Mouse (Mus musculus): ENCODE measurements around the gene Spata20.

Gene Spata20

GRCm38 (mm10) chr11:94486001-94486400 is at the start of gene Spata20:
TSS of gene Spata20 (minus strand) at chr11:94486179.
- DNase-seq (ENCODE audit: inconsistent age in 2 of 2, low spot score in 1 of 2) = peak; percentile 84 to 95

GRCm38 (mm10) chr11:94533171-94533570 is 47.2 kb upstream of the Spata20 start:
- DNase-seq (ENCODE audit: inconsistent age in 2 of 2, low spot score in 1 of 2) = no peak

- no peak for DNase-seq (ENCODE audit: inconsistent age in 2 of 2, low spot score in 1 of 2)
These were observed 42.9 kb upstream of the Spata20 start for GRCm38 (mm10) chr11:94528879-94529278.

- DNase-seq (ENCODE audit: inconsistent age in 2 of 2, low spot score in 1 of 2) = no peak
These were observed 40.3 kb upstream of the Spata20 start for GRCm38 (mm10) chr11:94526171-94526879.

GRCm38 (mm10) chr11:94521219-94521843 is 35.4 kb upstream of the Spata20 start, which contains the start of gene Mycbpap:
TSS of gene Mycbpap (minus strand) at chr11:94521742.
- peak; percentile 77 to 94 for DNase-seq (ENCODE audit: inconsistent age in 2 of 2, low spot score in 1 of 2)

GRCm38 (mm10) chr11:94513452-94513851 is 27.5 kb upstream of the Spata20 start:
- DNase-seq (ENCODE audit: inconsistent age in 2 of 2, low spot score in 1 of 2) = no peak

- no peak for DNase-seq (ENCODE audit: inconsistent age in 2 of 2, low spot score in 1 of 2)
These were observed 23.0 kb upstream of the Spata20 start for GRCm38 (mm10) chr11:94508976-94509375.

GRCm38 (mm10) chr11:94501482-94501881 is 15.5 kb upstream of the Spata20 start:
- DNase-seq (ENCODE audit: inconsistent age in 2 of 2, low spot score in 1 of 2) = no peak

- DNase-seq (ENCODE audit: inconsistent age in 2 of 2, low spot score in 1 of 2) = no peak
These were observed 14.4 kb upstream of the Spata20 start for GRCm38 (mm10) chr11:94500362-94500761.

GRCm38 (mm10) chr11:94499661-94500152 is 13.7 kb upstream of the Spata20 start, which contains the start of gene Epn3:
TSS of gene Epn3 (minus strand) at chr11:94499974.
- peak; percentile 39 to 70 for DNase-seq (ENCODE audit: inconsistent age in 2 of 2, low spot score in 1 of 2)

- peak in 1 of 2 experiments; percentile 59 for DNase-seq (ENCODE audit: inconsistent age in 2 of 2, low spot score in 1 of 2)
These were observed 13.1 kb upstream of the Spata20 start for GRCm38 (mm10) chr11:94499035-94499434.

- DNase-seq (ENCODE audit: inconsistent age in 2 of 2, low spot score in 1 of 2) = peak; percentile 88 to 92
These were observed 12.4 kb upstream of the Spata20 start for GRCm38 (mm10) chr11:94498093-94498996.

GRCm38 (mm10) chr11:94495415-94495814 is 9.4 kb upstream of the Spata20 start:
- DNase-seq (ENCODE audit: inconsistent age in 2 of 2, low spot score in 1 of 2) = peak; percentile 78 to 89

GRCm38 (mm10) chr11:94491749-94492099 is 5.7 kb upstream of the Spata20 start:
- no peak for DNase-seq (ENCODE audit: inconsistent age in 2 of 2, low spot score in 1 of 2)

- DNase-seq (ENCODE audit: inconsistent age in 2 of 2, low spot score in 1 of 2) = peak; percentile 38 to 60
These were observed 5.2 kb upstream of the Spata20 start for GRCm38 (mm10) chr11:94491035-94491748.

GRCm38 (mm10) chr11:94489745-94490144 is 3.8 kb upstream of the Spata20 start:
- DNase-seq (ENCODE audit: inconsistent age in 2 of 2, low spot score in 1 of 2) = peak in 1 of 2 experiments; percentile 59

- DNase-seq (ENCODE audit: inconsistent age in 2 of 2, low spot score in 1 of 2) = peak; percentile 50 to 63
These were observed 3.0 kb upstream of the Spata20 start for GRCm38 (mm10) chr11:94488767-94489533.

- no peak for DNase-seq (ENCODE audit: inconsistent age in 2 of 2, low spot score in 1 of 2)
These were observed 756 bp downstream of the Spata20 start for GRCm38 (mm10) chr11:94485223-94485622.

GRCm38 (mm10) chr11:94484636-94485035 is 1.3 kb downstream of the Spata20 start:
- DNase-seq (ENCODE audit: inconsistent age in 2 of 2, low spot score in 1 of 2) = no peak

GRCm38 (mm10) chr11:94483921-94484320 is 2.1 kb downstream of the Spata20 start:
- no peak for DNase-seq (ENCODE audit: inconsistent age in 2 of 2, low spot score in 1 of 2)
